Mouse (Mus musculus) G1E (cell line): ENCODE data around the gene Agpat4. TPM values are rescaled to one million over a fixed set of nuclear protein-coding genes. Genes with fewer than 3 reads are reported as not detected.

Experiments used
- ATAC-seq: 2 replicates; pipeline ENCODE4 v1.8.0; 2016; ENCODE audit warnings: mild to moderate bottlenecking; ENCODE audit not compliant: insufficient number of reproducible peaks, poor library complexity, low FRiP score, severe bottlenecking; ENCODE audit errors: extremely low read depth
- DNase-seq: peaks from one replicate; pipeline ENCODE4 v3.0.0; 2012; ENCODE audit warnings: low spot score
- H3K27me3 ChIP-seq: 2 replicates; pipeline ENCODE4 v1.6.1; 2012; ENCODE audit warnings: mild to moderate bottlenecking, low read length, inconsistent platforms; ENCODE audit not compliant: insufficient read depth
- H3K36me3 ChIP-seq: replicated peaks from 2 replicates; pipeline ENCODE3; 2012; ENCODE audit warnings: mild to moderate bottlenecking, inconsistent platforms
- H3K4me1 ChIP-seq: 2 replicates; pipeline ENCODE4 v1.6.1; 2012; ENCODE audit warnings: low read depth, low read length, inconsistent platforms, mixed read lengths; ENCODE audit not compliant: insufficient read depth
- H3K4me3 ChIP-seq: 2 replicates; pipeline ENCODE4 v1.5.1; 2012; ENCODE audit warnings: low read depth, mild to moderate bottlenecking, inconsistent platforms, low read length, moderate library complexity, mixed read lengths
- H3K9me3 ChIP-seq: replicated peaks from 2 replicates; pipeline ENCODE4 v1.6.1; 2012; ENCODE audit warnings: inconsistent platforms
- CTCF ChIP-seq: IDR thresholded peaks from 2 replicates; pipeline ENCODE4 v1.5.1; 2012; ENCODE audit warnings: low read depth, low read length, inconsistent platforms, mixed read lengths
- GATA1 ChIP-seq: IDR thresholded peaks from 2 replicates; pipeline ENCODE4 v1.6.1; 2012; ENCODE audit warnings: borderline replicate concordance, low read length, inconsistent platforms, mixed read lengths
- GATA2 ChIP-seq: IDR thresholded peaks from 2 replicates; pipeline ENCODE4 v1.6.1; 2012; ENCODE audit warnings: low read depth, low read length, inconsistent platforms, borderline replicate concordance
- POLR2AphosphoS5 ChIP-seq: IDR thresholded peaks from 2 replicates; pipeline ENCODE4 v1.6.1; 2012; ENCODE audit warnings: low read depth, low read length, inconsistent platforms; ENCODE audit not compliant: insufficient replicate concordance
- TAL1 ChIP-seq: conservative IDR thresholded peaks from 2 replicates; pipeline ENCODE4 v1.6.1; 2012; ENCODE audit warnings: low read depth, low read length, inconsistent platforms, mixed read lengths
- polyA plus RNA-seq: library from polyadenylated mRNA; stranded (reverse); fragments of >175 nt; gene quantifications from 2 replicates; pipeline ENCODE4 v1.2.3, GENCODE M21; 2012
- total RNA-seq, 2 experiments: library from RNA; stranded (forward) in 1 of 2; stranded (reverse) in 1 of 2; fragments of 200-1000 nt in 1 of 2; fragments of >200 nt in 1 of 2; fragmentation: Nextera tagmentation in 1 of 2; gene quantifications; 2 replicates each; pipeline ENCODE4 v1.2.3; 2014 to 2017

Gene Agpat4
- total and polyA plus RNA-seq, 3 experiments = 7.5 to 14.0 (median 11.0) TPM

DNA sequence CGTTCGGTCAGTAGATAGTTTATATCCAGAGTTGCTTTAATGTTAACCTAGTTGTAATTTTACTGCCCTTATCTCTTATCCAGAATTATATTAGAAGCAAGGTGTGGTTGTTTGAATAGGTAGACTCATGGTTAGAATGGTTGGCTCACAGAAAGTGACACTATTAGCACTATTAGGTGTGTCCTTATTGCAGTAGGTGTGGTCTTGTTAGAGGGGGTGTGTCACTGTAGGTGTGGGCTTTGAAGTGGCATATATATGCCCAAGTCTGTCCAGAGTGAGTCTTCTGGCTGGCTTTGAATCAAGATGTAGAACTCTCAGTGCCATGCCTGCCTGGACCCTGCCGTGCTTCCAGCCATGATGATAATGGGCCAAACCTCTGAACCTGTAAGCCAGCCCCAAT is 14.4 kb downstream of the Agpat4 start:
- H3K4me1 ChIP-seq = peaks cover 2% of the 10 kb centered on the region; the same call in 1 of the 2 replicates
- no peaks in the 10 kb centered on the region for H3K27me3 ChIP-seq
- H3K4me3 ChIP-seq = no peak overlapping the region
- TF ChIP-seq TAL1 (no peak), GATA1 (no peak), POLR2AphosphoS5 (no peak), GATA2 (no peak), CTCF (no peak)
- DNase-seq = no peak
- H3K36me3 ChIP-seq = peaks cover 52% of the 10 kb centered on the region
- ATAC-seq = no peak
- H3K9me3 ChIP-seq = no peaks in the 10 kb centered on the region

- Histone ChIP-seq H3K4me1 (peaks cover 2% of the 10 kb centered on the region; the same call in 1 of the 2 replicates), H3K36me3 (peaks cover 46% of the 10 kb centered on the region)
- ATAC-seq = no peak
Measured at GRCm38 (mm10) chr17:12133985-12134384, 15.5 kb downstream of the Agpat4 start.

DNA sequence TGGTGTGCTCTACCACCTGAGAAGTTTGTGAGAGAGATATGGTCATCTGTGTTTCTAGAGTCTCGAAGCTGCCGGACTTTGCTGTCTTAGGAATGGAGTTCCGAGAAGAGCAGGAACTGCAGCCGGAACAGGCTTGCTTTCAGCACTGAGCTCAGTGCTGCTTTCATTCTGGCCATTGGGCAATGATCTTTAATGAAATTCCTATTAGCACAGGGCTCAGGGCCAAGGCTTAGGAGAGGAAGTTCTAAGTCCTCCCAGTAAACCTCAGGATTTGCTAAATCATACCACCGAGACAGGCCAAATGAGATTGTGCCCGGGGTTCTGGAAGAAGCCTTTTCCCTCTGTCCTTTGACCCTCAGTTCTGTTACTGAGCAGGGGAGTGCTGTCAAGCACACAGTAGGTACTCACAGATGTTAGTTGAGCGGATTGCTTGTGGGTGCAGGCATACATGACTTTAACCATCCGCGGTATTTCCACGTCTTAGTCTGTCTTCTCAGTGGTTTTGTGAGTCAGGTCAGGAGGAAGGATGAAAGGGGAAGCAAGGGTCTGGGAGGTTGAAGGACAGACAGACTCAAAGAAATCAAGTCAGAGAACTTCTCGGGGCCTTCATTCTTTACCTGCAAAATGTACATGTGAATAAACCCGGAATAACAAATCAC is 16.6 kb downstream of the Agpat4 start:
- no peak for DNase-seq
- H3K4me3 ChIP-seq = no peak overlapping the region
- no peak for ATAC-seq
- H3K4me1 ChIP-seq = peaks cover 2% of the 10 kb centered on the region; the same call in 1 of the 2 replicates
- no peaks in the 10 kb centered on the region for H3K27me3 ChIP-seq
- no peak for TF ChIP-seq TAL1
- no peak for TF ChIP-seq GATA1
- no peak for TF ChIP-seq POLR2AphosphoS5
- TF ChIP-seq GATA2 = no peak
- TF ChIP-seq CTCF = no peak
- no peaks in the 10 kb centered on the region for H3K9me3 ChIP-seq
- peaks cover 47% of the 10 kb centered on the region for H3K36me3 ChIP-seq

More at GRCm38 (mm10) chr17:12133985-12134384, 15.5 kb downstream of the Agpat4 start:
- no peak overlapping the region for H3K4me3 ChIP-seq
- no peak for TF ChIP-seq POLR2AphosphoS5
- TF ChIP-seq GATA1 = no peak
- no peak for TF ChIP-seq TAL1
- no peak for TF ChIP-seq GATA2
- TF ChIP-seq CTCF = no peak
- no peaks in the 10 kb centered on the region for H3K9me3 ChIP-seq
- no peaks in the 10 kb centered on the region for H3K27me3 ChIP-seq
- DNase-seq = no peak

GRCm38 (mm10) chr17:12138355-12138754 is 19.9 kb downstream of the Agpat4 start:
- TF ChIP-seq GATA1 (no peak), POLR2AphosphoS5 (no peak), GATA2 (no peak), CTCF (no peak), TAL1 (no peak)
- Histone ChIP-seq H3K4me1 (peaks cover 6% of the 10 kb centered on the region; the same call in 1 of the 2 replicates), H3K27me3 (no peaks in the 10 kb centered on the region), H3K4me3 (no peak overlapping the region), H3K36me3 (peaks cover 37% of the 10 kb centered on the region), H3K9me3 (no peaks in the 10 kb centered on the region)
- DNase-seq (no peak), ATAC-seq (no peak)

DNA sequence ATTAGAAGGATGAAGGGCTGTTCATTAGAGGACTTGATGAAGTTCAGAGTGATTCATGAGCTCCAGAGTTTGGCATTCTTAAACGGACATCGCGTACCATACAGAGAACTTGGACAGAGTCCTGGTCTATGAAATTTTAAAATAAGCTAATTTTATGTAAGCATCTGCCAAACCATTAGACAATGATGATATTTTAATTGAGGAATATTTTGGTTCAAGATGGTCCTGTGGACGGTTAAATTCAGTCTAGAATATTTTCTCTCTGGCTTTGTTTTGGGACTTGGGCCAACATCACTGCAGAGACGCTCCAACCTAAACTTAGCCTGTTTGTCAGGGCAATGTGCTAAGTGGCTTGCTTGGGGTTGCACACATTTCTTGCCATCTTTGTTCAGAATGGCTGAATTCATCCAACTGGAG is 25.5 kb downstream of the Agpat4 start:
- H3K27me3 ChIP-seq = no peaks in the 10 kb centered on the region
- TF ChIP-seq TAL1 = no peak
- TF ChIP-seq CTCF = no peak
- no peak for TF ChIP-seq GATA2
- no peak for TF ChIP-seq GATA1
- TF ChIP-seq POLR2AphosphoS5 = no peak
- no peak for ATAC-seq
- no peaks in the 10 kb centered on the region for H3K9me3 ChIP-seq
- no peak overlapping the region for H3K4me3 ChIP-seq
- H3K36me3 ChIP-seq = peaks cover 23% of the 10 kb centered on the region
- no peak for DNase-seq
- peaks cover 15% of the 10 kb centered on the region for H3K4me1 ChIP-seq

GRCm38 (mm10) chr17:12146132-12146681 is 27.7 kb downstream of the Agpat4 start:
- ATAC-seq = no peak
- Histone ChIP-seq H3K36me3 (peaks cover 21% of the 10 kb centered on the region), H3K27me3 (no peaks in the 10 kb centered on the region), H3K9me3 (no peaks in the 10 kb centered on the region), H3K4me3 (no peak overlapping the region), H3K4me1 (peaks cover 17% of the 10 kb centered on the region)
- no peak for DNase-seq
- TF ChIP-seq GATA2 (no peak), POLR2AphosphoS5 (no peak), TAL1 (no peak), GATA1 (no peak), CTCF (no peak)
